Comparison of ENCODE assay signal across 22 mouse cellular contexts in the genomic region with DNA sequence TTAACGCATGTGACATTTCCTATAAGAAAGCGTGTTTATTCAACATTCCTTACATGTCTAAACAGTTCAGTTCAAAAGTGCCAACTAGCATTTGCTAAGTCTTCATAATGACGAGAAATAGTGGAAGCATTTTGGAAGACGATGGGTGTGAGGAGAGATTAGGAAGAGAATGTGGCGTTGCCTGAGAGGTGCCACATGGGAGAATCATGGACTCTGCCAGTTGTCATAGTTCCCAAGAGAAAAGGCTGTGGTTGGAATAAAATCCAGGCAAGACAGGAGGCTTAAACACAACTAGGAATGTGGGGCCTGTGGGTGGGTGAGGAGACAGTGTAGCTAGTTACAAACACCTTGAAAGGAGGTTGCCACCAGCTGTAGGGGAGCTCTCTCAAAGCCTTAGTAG. TPM values are rescaled to one million over a fixed set of nuclear protein-coding genes. Genes with fewer than 3 reads are reported as not detected.
"Had no signal": no experiment of that assay in that cellular context is flagged by ENCODE, and none has a peak within 500 bp of the region (broad histone marks: within the 10 kb centered on the region; RNA-seq: fewer than 3 reads in every experiment).

No protein-coding gene starts in this region.

- H3K27me3 ChIP-seq: limb, embryonic 13.5 days; liver, embryonic 12.5 days; liver, embryonic 15.5 days; midbrain, embryonic 12.5 days; midbrain, embryonic 15.5 days; neural tube, embryonic 13.5 days; stomach, embryonic 15.5 days had no signal

- H3K36me3 ChIP-seq: limb, embryonic 10.5 days; limb, embryonic 13.5 days; liver, embryonic 12.5 days; liver, embryonic 15.5 days; midbrain, embryonic 12.5 days; midbrain, embryonic 15.5 days; neural tube, embryonic 13.5 days; stomach, embryonic 15.5 days had no signal

- H3K4me3 ChIP-seq: layer of hippocampus, adult 2 months; limb, embryonic 10.5 days; limb, embryonic 13.5 days; liver, embryonic 12.5 days; liver, embryonic 15.5 days; midbrain, embryonic 12.5 days; midbrain, embryonic 15.5 days; neural tube, embryonic 13.5 days; stomach, embryonic 15.5 days had no signal

- H3K4me2 ChIP-seq: limb, embryonic 13.5 days; liver, embryonic 12.5 days; liver, embryonic 15.5 days; midbrain, embryonic 12.5 days; midbrain, embryonic 15.5 days; neural tube, embryonic 13.5 days; stomach, embryonic 15.5 days had no signal

- H3K27ac ChIP-seq: kidney, postnatal 0 days; layer of hippocampus, adult 2 months; limb, embryonic 10.5 days; limb, embryonic 13.5 days; liver, embryonic 12.5 days; liver, embryonic 15.5 days; macrophage; midbrain, embryonic 12.5 days; midbrain, embryonic 15.5 days; neural tube, embryonic 13.5 days; stomach, embryonic 15.5 days had no signal

- ATAC-seq: liver, embryonic 12.5 days; midbrain, embryonic 15.5 days had no signal

- H3K4me1 ChIP-seq: limb, embryonic 13.5 days; liver, embryonic 12.5 days; liver, embryonic 15.5 days; midbrain, embryonic 12.5 days; midbrain, embryonic 15.5 days; stomach, embryonic 15.5 days had no signal

- DNase-seq: kidney, adult 2 months; kidney, postnatal 25 days; layer of hippocampus, adult 9-11 months; liver; lung, adult 2 months; retina, postnatal 1 day; right cerebral cortex, postnatal 25 days; spleen, adult 18-20 months; thymus, postnatal 25 days had no signal

- H3K9ac ChIP-seq: limb, embryonic 13.5 days; liver, embryonic 12.5 days; liver, embryonic 15.5 days; midbrain, embryonic 12.5 days; midbrain, embryonic 15.5 days; neural tube, embryonic 13.5 days; stomach, embryonic 15.5 days had no signal

- H3K9me3 ChIP-seq: limb, embryonic 10.5 days; limb, embryonic 13.5 days; liver, embryonic 12.5 days; liver, embryonic 15.5 days; midbrain, embryonic 12.5 days; midbrain, embryonic 15.5 days; neural tube, embryonic 13.5 days; stomach, embryonic 15.5 days had no signal

RNA-seq across cellular contexts. Expression of gene Bves, which starts 30.4 kb away (rescaled TPM):
- total RNA-seq: megakaryocyte, adult 5-6 weeks; neutrophil, adult 5-6 weeks had no signal
- polyA plus RNA-seq: macrophage had no signal
